Mouse (Mus musculus): ENCODE results near the gene Wdr78.

- TF ChIP-seq POLR2A (IDR thresholded peaks at IDR 0.05; ENCODE audit: low read depth, low read length) (no peak), CTCF (conservative IDR thresholded peaks at IDR 0.05; ENCODE audit: insufficient read depth, insufficient read length, low read depth, low read length) (no peak)
Observed at GRCm38 (mm10) chr4:102990595-102991340, 123.6 kb downstream of the Wdr78 start.

Measured in kidney, adult 2 months (tissue).